ENCODE assay signal across 13 mouse cellular contexts in genomic region chr7:118935306-118935705, GRCm38 (mm10). TPM values are rescaled to one million over a fixed set of nuclear protein-coding genes. Genes with fewer than 3 reads are reported as not detected.
A peak's percentile ranks its signal among the peaks of the same experiment; 100 is the strongest.
DNase-seq lines count a peak whose midpoint lies in the region; ATAC-seq lines count a peak whose summit lies in the region.
"Had no signal": no experiment of that assay in that cellular context is flagged by ENCODE, and none has a peak within 500 bp of the region (broad histone marks: within the 10 kb centered on the region; RNA-seq: fewer than 3 reads in every experiment).

No protein-coding gene starts in this region.

- no peaks in the 10 kb centered on the region for H3K27me3 ChIP-seq in hindbrain, embryonic 14.5 days (ENCODE audit: control insufficient read depth, insufficient read depth, low read length)
- H3K27me3 ChIP-seq: embryonic facial prominence, embryonic 12.5 days; heart, embryonic 13.5 days; midbrain, embryonic 12.5 days had no signal

- no peaks in the 10 kb centered on the region for H3K36me3 ChIP-seq in hindbrain, embryonic 14.5 days (replicated peaks; ENCODE audit: control insufficient read depth, insufficient read depth)
- H3K36me3 ChIP-seq: embryonic facial prominence, embryonic 12.5 days; heart, embryonic 13.5 days; midbrain, embryonic 12.5 days had no signal

- H3K4me2 ChIP-seq in hindbrain, embryonic 14.5 days (replicated peaks), result no peak overlapping the region
- H3K4me2 ChIP-seq: embryonic facial prominence, embryonic 12.5 days; heart, embryonic 13.5 days; midbrain, embryonic 12.5 days had no signal

- DNase-seq in 3134 (ENCODE audit: extremely low read depth, insufficient read length, low spot score) (peak; percentile 79), NIH3T3 (ENCODE audit: low read depth) (peak; percentile 97)
- peak; percentile 33 for DNase-seq in gastrocnemius, postnatal 10 days
- peak; percentile 77 for DNase-seq in lung, postnatal 10 days
- DNase-seq in hindbrain, embryonic 14.5 days (ENCODE audit: low spot score), result no peak
- no peak for DNase-seq in right cerebral cortex, adult 2 months (ENCODE audit: low spot score in 2 of 2)
- DNase-seq in thymus, postnatal 4 days, result no peak
- no peak for DNase-seq in layer of hippocampus, adult 11-12 months (ENCODE audit: low spot score)
- DNase-seq: kidney, adult 8-10 months had no signal

- no peak overlapping the region for H3K27ac ChIP-seq in hindbrain, embryonic 14.5 days
- H3K27ac ChIP-seq: embryonic facial prominence, embryonic 12.5 days; heart, embryonic 13.5 days; midbrain, embryonic 12.5 days had no signal

- 85% methylated on average over 2 of the region's 2 CpGs for WGBS in hindbrain, embryonic 14.5 days

- H3K4me1 ChIP-seq in hindbrain, embryonic 14.5 days (replicated peaks; ENCODE audit: control insufficient read depth, insufficient read depth, low read length), result no peaks in the 10 kb centered on the region

- no peaks in the 10 kb centered on the region for H3K9me3 ChIP-seq in hindbrain, embryonic 14.5 days (ENCODE audit: control insufficient read depth, low read length)
- H3K9me3 ChIP-seq: embryonic facial prominence, embryonic 12.5 days; heart, embryonic 13.5 days; midbrain, embryonic 12.5 days had no signal

- no peak overlapping the region for H3K4me3 ChIP-seq in hindbrain, embryonic 14.5 days (replicated peaks; ENCODE audit: low read length)
- H3K4me3 ChIP-seq: embryonic facial prominence, embryonic 12.5 days; heart, embryonic 13.5 days; midbrain, embryonic 12.5 days had no signal

- ATAC-seq in hindbrain, embryonic 14.5 days (ENCODE audit: low FRiP score), result no peak

- H3K9ac ChIP-seq in hindbrain, embryonic 14.5 days, result no peak overlapping the region
- H3K9ac ChIP-seq: embryonic facial prominence, embryonic 12.5 days; heart, embryonic 13.5 days; midbrain, embryonic 12.5 days had no signal

RNA-seq across cellular contexts. Expression of gene Gprc5b, which starts 59.7 kb away (rescaled TPM):
- total RNA-seq in gastrocnemius, postnatal 10 days (2021), result 10 to 100 TPM; 34.9 to 36.6 TPM
- 9.3 and 10.2 TPM in 2 replicates for polyA plus RNA-seq in hindbrain, embryonic 14.5 days (2014; fragmentation: Nextera tagmentation; extraction: Ambion mirVana)
- total RNA-seq: MEL had no signal

Comparison
In these comparisons a context has a peak if more than half of its experiments do, and no peak if none do; other contexts are left out.
1. DNase-seq: peak in 3134 (single experiment), NIH3T3 (single experiment), gastrocnemius, postnatal 10 days (single experiment) and lung, postnatal 10 days (single experiment); none in hindbrain, embryonic 14.5 days (single experiment), right cerebral cortex, adult 2 months (0 of 2), thymus, postnatal 4 days (single experiment) and layer of hippocampus, adult 11-12 months (single experiment).